Mouse (Mus musculus) brain, embryonic 14.5 days (tissue): ENCODE results near the gene Myf5.

Source experiments
- CTCF ChIP-seq: fragments of 200-500 bp; IDR thresholded peaks from 2 replicates; pipeline ENCODE4 v1.5.1; 2012; ENCODE audit warnings: inconsistent platforms, mild to moderate bottlenecking, moderate library complexity, borderline replicate concordance; ENCODE audit not compliant: insufficient read depth, insufficient read length; ENCODE audit errors: extremely low read depth
- POLR2A ChIP-seq: fragments of 200-500 bp; IDR thresholded peaks from 2 replicates; pipeline ENCODE4 v1.6.1; 2012; ENCODE audit warnings: mild to moderate bottlenecking, inconsistent platforms, borderline replicate concordance; ENCODE audit not compliant: poor library complexity, insufficient read depth, insufficient read length, severe bottlenecking; ENCODE audit errors: extremely low read depth

DNA sequence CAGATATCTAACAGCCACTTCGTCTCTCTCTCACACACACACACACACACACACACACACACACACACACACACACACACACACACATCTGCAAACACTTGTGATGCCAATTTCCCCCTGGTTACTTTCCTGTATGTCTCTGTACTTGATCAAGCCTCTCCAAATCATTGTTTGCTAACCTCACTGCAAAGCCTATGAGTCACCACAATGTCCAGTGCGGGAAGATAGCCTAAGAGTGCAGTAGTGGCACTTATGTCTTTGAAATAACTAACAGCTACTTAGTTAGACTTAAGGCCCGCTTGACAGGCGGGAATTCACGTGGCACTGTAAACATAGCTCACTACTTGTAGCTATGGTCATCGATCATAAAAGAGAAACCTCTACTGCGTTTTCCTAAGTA, 18.1 kb downstream of the Myf5 start:
- TF ChIP-seq CTCF (no peak), POLR2A (no peak)
